Mouse (Mus musculus): Measurements from ENCODE around the gene Gm3106.
"Not testable (repeated sequence)": the region's sequence is repeated elsewhere in the genome, so short reads cannot be mapped to it uniquely, and the experiment has no call there.

Gm3106 gene

DNA sequence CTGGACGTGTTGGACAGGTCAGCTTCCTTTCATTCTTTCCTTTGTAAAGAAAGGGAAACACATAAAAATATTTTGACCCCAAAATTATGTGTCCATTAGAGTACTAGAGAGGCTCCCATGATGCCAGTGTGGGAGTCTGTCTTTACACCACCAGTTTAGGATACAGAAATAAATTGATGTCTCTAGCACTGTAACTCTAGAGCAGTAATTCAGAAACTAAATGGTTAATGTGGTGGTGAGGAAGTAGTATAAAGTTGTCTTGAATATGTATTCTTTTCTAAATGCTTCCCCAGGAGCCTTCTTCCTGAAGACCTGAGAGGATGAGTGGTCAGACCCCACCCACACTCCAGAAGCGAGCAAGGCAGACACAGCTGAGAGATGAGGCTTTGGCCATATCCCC, at the start of gene Gm3106:
Gm3106 (plus strand) TSS at position 301 of the 400 bp plus-strand sequence.
- not testable (repeated sequence) for DNase-seq (ENCODE audit: low read depth, low spot score)
